Mouse (Mus musculus): ENCODE results near the gene Copg1.

DNA sequence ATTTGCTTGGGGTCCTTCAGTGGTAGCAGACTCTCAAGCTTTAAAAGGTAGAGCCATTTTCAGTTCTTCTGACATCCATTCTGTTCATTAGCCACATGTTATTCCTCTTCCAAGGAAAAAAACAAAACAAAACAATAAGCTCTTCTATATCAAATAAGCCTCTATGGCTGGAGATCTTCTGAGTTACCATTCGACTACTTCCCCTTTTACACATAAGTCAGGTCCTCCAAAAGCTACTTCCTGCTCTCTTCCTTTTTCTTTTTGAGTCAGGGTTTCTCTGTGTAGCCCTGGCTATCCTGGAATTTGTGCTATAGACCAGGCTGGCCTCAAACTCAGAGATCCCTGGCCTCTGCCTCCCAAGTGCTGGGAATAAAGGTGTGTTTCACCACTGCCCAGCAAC lies 36.0 kb downstream of the Copg1 start:
- TF ChIP-seq POLR2A (IDR thresholded peaks at IDR 0.05; ENCODE audit: low read depth, low read length), result no peak
- TF ChIP-seq CTCF (IDR thresholded peaks at IDR 0.05; ENCODE audit: extremely low read depth, insufficient read length, insufficient replicate concordance, low read depth, low read length), result no peak

All from small intestine, adult 2 months (tissue).